Mouse (Mus musculus) G1E (cell line): Measurements from ENCODE around the gene Apbb2.

Experiments
- CTCF ChIP-seq: IDR thresholded peaks from 2 replicates; pipeline ENCODE4 v1.5.1; 2012; ENCODE audit warnings: low read depth, low read length, inconsistent platforms, mixed read lengths
- GATA1 ChIP-seq: IDR thresholded peaks from 2 replicates; pipeline ENCODE4 v1.6.1; 2012; ENCODE audit warnings: borderline replicate concordance, low read length, inconsistent platforms, mixed read lengths

- TF ChIP-seq CTCF (no peak), GATA1 (no peak)
Measured at GRCm38 (mm10) chr5:66513412-66513811, 105.2 kb downstream of the Apbb2 start.
